Mouse (Mus musculus): ENCODE results near the gene Srpk2.

GRCm38 (mm10) chr5:23496933-23497332 is 187.5 kb downstream of the Srpk2 start:
- TF ChIP-seq POLR2A (IDR thresholded peaks at IDR 0.05; ENCODE audit: low read depth, low read length) (no peak), CTCF (IDR thresholded peaks at IDR 0.05; ENCODE audit: borderline replicate concordance, insufficient read depth, low read length) (no peak)

Measured in embryonic fibroblast, embryonic 13.5 days (primary cell).